In the genomic region with DNA sequence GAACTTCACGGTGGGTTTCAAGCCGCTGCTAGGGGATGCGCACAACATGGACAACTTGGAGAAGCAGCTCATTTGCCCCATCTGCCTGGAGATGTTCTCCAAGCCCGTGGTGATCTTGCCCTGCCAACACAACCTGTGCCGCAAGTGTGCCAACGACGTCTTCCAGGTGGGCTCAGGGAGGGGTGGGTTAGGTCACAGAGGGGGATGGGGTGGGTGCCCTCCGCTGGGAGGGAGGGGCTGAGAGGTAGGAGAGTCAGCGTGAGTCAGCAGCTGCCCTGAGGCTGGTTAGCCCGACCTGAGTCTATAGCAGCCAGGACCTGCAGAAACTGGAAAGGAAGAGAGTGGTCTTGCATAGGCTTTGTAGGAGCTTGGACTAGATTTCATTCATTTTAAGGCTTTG, we compare ENCODE assay signal across 29 mouse cellular contexts. TPM values are rescaled to one million over a fixed set of nuclear protein-coding genes. Genes with fewer than 3 reads are reported as not detected.
DNase-seq lines count a peak whose midpoint lies in the region; ATAC-seq lines count a peak whose summit lies in the region.
"Had no signal": no experiment of that assay in that cellular context is flagged by ENCODE, and none has a peak within 500 bp of the region (broad histone marks: within the 10 kb centered on the region; RNA-seq: fewer than 3 reads in every experiment).

No protein-coding gene starts in this region.

- intact Hi-C loops in gastrocnemius, postnatal 14 days (cut with DNase I; ENCODE audit: low total_unique reads) = no loop called here
- intact Hi-C loops in gastrocnemius, postnatal 36 days (cut with DNase I) = no loop called here

- WGBS in heart, embryonic 13.5 days = 18% methylated on average over 10 of the region's 10 CpGs
- 31% methylated on average over 10 of the region's 10 CpGs for WGBS in hindbrain, embryonic 14.5 days

- no peaks in the 10 kb centered on the region for H3K9me3 ChIP-seq in heart, embryonic 13.5 days
- no peaks in the 10 kb centered on the region for H3K9me3 ChIP-seq in hindbrain, embryonic 14.5 days (ENCODE audit: control insufficient read depth, low read length)
- H3K9me3 ChIP-seq: embryonic facial prominence, embryonic 10.5 days had no signal

- H3K4me1 ChIP-seq in heart, embryonic 13.5 days = peaks cover 6% of the 10 kb centered on the region; the same call in 1 of the 2 replicates
- H3K4me1 ChIP-seq in hindbrain, embryonic 14.5 days (replicated peaks; ENCODE audit: control insufficient read depth, insufficient read depth, low read length) = no peaks in the 10 kb centered on the region

- H3K36me3 ChIP-seq in heart, embryonic 13.5 days = no peaks in the 10 kb centered on the region
- H3K36me3 ChIP-seq in hindbrain, embryonic 14.5 days (replicated peaks; ENCODE audit: control insufficient read depth, insufficient read depth) = no peaks in the 10 kb centered on the region
- H3K36me3 ChIP-seq: embryonic facial prominence, embryonic 10.5 days had no signal

- peaks cover 4% of the 10 kb centered on the region; the same call in 1 of the 2 replicates for H3K27me3 ChIP-seq in heart, embryonic 13.5 days (replicated peaks)
- H3K27me3 ChIP-seq in hindbrain, embryonic 14.5 days (ENCODE audit: control insufficient read depth, insufficient read depth, low read length) = no peaks in the 10 kb centered on the region

- H3K9ac ChIP-seq in heart, embryonic 13.5 days = peak overlapping the region; percentile 73
- H3K9ac ChIP-seq in hindbrain, embryonic 14.5 days = no peak overlapping the region
- H3K9ac ChIP-seq: liver, postnatal 0 days had no signal

- H3K4me3 ChIP-seq in heart, embryonic 13.5 days = peak overlapping the region; percentile 42
- no peak overlapping the region for H3K4me3 ChIP-seq in hindbrain, embryonic 14.5 days (replicated peaks; ENCODE audit: low read length)
- H3K4me3 ChIP-seq: embryonic facial prominence, embryonic 10.5 days; megakaryocyte, embryonic 14.5 days had no signal

- ATAC-seq in heart, embryonic 13.5 days (ENCODE audit: extremely low read depth, insufficient number of reproducible peaks, low FRiP score, low TSS enrichment) = no peak
- ATAC-seq in hindbrain, embryonic 14.5 days (ENCODE audit: low FRiP score) = no peak
- ATAC-seq: activated CD4-positive, CD25-positive, alpha-beta regulatory T cell, adult 4 months; liver, postnatal 0 days had no signal

- DNase-seq in gastrocnemius, postnatal 14 days = peak; percentile 20
- DNase-seq in gastrocnemius, postnatal 36 days = no peak
- no peak for DNase-seq in heart, adult 9 months (ENCODE audit: low spot score in 2 of 2)
- peak; percentile 65 for DNase-seq in ZHBTc4 (ENCODE audit: low read depth, low spot score)
- no peak for DNase-seq in ovary, postnatal 14 days (ENCODE audit: low spot score)
- DNase-seq in hindbrain, embryonic 14.5 days (ENCODE audit: low spot score) = no peak
- DNase-seq: adrenal gland, postnatal 10 days; cerebellum, adult 9-10 months; kidney, adult 2 months; kidney, postnatal 14 days; liver, postnatal 0 days; lung, postnatal 14 days; midbrain, embryonic 14.5 days; spleen, adult 18-20 months; thymus, adult 18-20 months had no signal

- peak overlapping the region; percentile 75 for H3K27ac ChIP-seq in heart, embryonic 13.5 days (replicated peaks)
- no peak overlapping the region for H3K27ac ChIP-seq in hindbrain, embryonic 14.5 days
- H3K27ac ChIP-seq: embryonic facial prominence, embryonic 10.5 days had no signal

- peak overlapping the region; percentile 63 for H3K4me2 ChIP-seq in heart, embryonic 13.5 days
- H3K4me2 ChIP-seq in hindbrain, embryonic 14.5 days (replicated peaks) = no peak overlapping the region

RNA-seq across cellular contexts. Expression of gene Trim54, which starts 0.4 kb away (rescaled TPM):
- 100 to 1,000 TPM; 190 to 215 TPM for total RNA-seq in gastrocnemius, postnatal 14 days (2021)
- total RNA-seq in gastrocnemius, postnatal 36 days (2021) = 100 to 1,000 TPM; 349 to 367 TPM
- 10.7 and 13.9 TPM in 2 replicates for polyA plus RNA-seq in heart, embryonic 13.5 days (2015; fragmentation: Nextera tagmentation; extraction: Ambion mirVana)
- not detected in 2 replicates for polyA plus RNA-seq in hindbrain, embryonic 14.5 days (2014; fragmentation: Nextera tagmentation; extraction: Ambion mirVana)
- total RNA-seq: CH12.LX; common myeloid progenitor, adult 5-6 weeks; layer of hippocampus, adult 8-10 months had no signal
- polyA plus RNA-seq: activated CD4-positive, CD25-positive, alpha-beta regulatory T cell, adult 4 months; embryonic facial prominence, embryonic 10.5 days; forebrain, embryonic 11.5 days; hindbrain, embryonic 11.5 days; liver, adult 2 months; midbrain, embryonic 14.5 days; neural tube, embryonic 14.5 days had no signal

RNA-seq across cellular contexts. Expression of gene Slc30a3, which starts 8.9 kb away (rescaled TPM):
- under 1 TPM in 1 of 2 experiments, not detected in 1; 0.10 TPM for total RNA-seq in gastrocnemius, postnatal 14 days (2021)
- not detected for total RNA-seq in gastrocnemius, postnatal 36 days (2021)
- 0.21 and 0.69 TPM in 2 replicates for polyA plus RNA-seq in heart, embryonic 13.5 days (2015; fragmentation: Nextera tagmentation; extraction: Ambion mirVana)
- 34.8 and 35.7 TPM in 2 replicates for polyA plus RNA-seq in hindbrain, embryonic 14.5 days (2014; fragmentation: Nextera tagmentation; extraction: Ambion mirVana)
- total RNA-seq: CH12.LX; common myeloid progenitor, adult 5-6 weeks; gastrocnemius, postnatal 4 days had no signal
- polyA plus RNA-seq: activated CD4-positive, CD25-positive, alpha-beta regulatory T cell, adult 4 months had no signal

RNA-seq across cellular contexts. Expression of gene Dnajc5g, which starts 10.8 kb away (rescaled TPM):
- not detected for total RNA-seq in gastrocnemius, postnatal 14 days (2021)
- not detected for total RNA-seq in gastrocnemius, postnatal 36 days (2021)
- polyA plus RNA-seq in heart, embryonic 13.5 days (2015; fragmentation: Nextera tagmentation; extraction: Ambion mirVana) = not detected in 2 replicates
- polyA plus RNA-seq in hindbrain, embryonic 14.5 days (2014; fragmentation: Nextera tagmentation; extraction: Ambion mirVana) = not detected in 2 replicates
- total RNA-seq: adrenal gland, postnatal 10 days; CH12.LX; common myeloid progenitor, adult 5-6 weeks; gastrocnemius, postnatal 4 days; layer of hippocampus, adult 8-10 months; left cerebral cortex, adult 18-20 months; left cerebral cortex, postnatal 36 days; liver, adult 2 months had no signal
- polyA plus RNA-seq: embryonic facial prominence, embryonic 10.5 days; forebrain, embryonic 11.5 days; hindbrain, embryonic 11.5 days; kidney, adult 2 months; liver, adult 2 months; liver, postnatal 0 days; midbrain, embryonic 14.5 days; neural tube, embryonic 14.5 days had no signal

RNA-seq across cellular contexts. Expression of gene Ucn, which starts 21.7 kb away (rescaled TPM):
- not detected for total RNA-seq in gastrocnemius, postnatal 14 days (2021)
- total RNA-seq in gastrocnemius, postnatal 36 days (2021) = not detected
- polyA plus RNA-seq in heart, embryonic 13.5 days (2015; fragmentation: Nextera tagmentation; extraction: Ambion mirVana) = 0.45 TPM in 1 of 2 replicates, not detected in the other
- polyA plus RNA-seq in hindbrain, embryonic 14.5 days (2014; fragmentation: Nextera tagmentation; extraction: Ambion mirVana) = not detected in 2 replicates
- total RNA-seq: adrenal gland, postnatal 10 days; CH12.LX; common myeloid progenitor, adult 5-6 weeks; layer of hippocampus, adult 8-10 months; liver, adult 2 months had no signal
- polyA plus RNA-seq: activated CD4-positive, CD25-positive, alpha-beta regulatory T cell, adult 4 months; embryonic facial prominence, embryonic 10.5 days; forebrain, embryonic 11.5 days; hindbrain, embryonic 11.5 days; kidney, adult 2 months; liver, adult 2 months; liver, postnatal 0 days; midbrain, embryonic 14.5 days; neural tube, embryonic 14.5 days had no signal

RNA-seq across cellular contexts. Expression of gene Mpv17, which starts 37.1 kb away (rescaled TPM):
- total RNA-seq in gastrocnemius, postnatal 14 days (2021) = 10 to 100 TPM; 33.9 to 37.3 TPM
- total RNA-seq in gastrocnemius, postnatal 36 days (2021) = 10 to 100 TPM; 19.1 to 23.9 TPM
- 68.0 and 89.4 TPM in 2 replicates for polyA plus RNA-seq in heart, embryonic 13.5 days (2015; fragmentation: Nextera tagmentation; extraction: Ambion mirVana)
- polyA plus RNA-seq in hindbrain, embryonic 14.5 days (2014; fragmentation: Nextera tagmentation; extraction: Ambion mirVana) = 49.5 and 50.3 TPM in 2 replicates

Comparison
In these comparisons a context has a peak if more than half of its experiments do, and no peak if none do; other contexts are left out.
1. DNase-seq: peak in gastrocnemius, postnatal 14 days (single experiment) and ZHBTc4 (single experiment); none in gastrocnemius, postnatal 36 days (0 of 2), heart, adult 9 months (0 of 2), ovary, postnatal 14 days (single experiment) and hindbrain, embryonic 14.5 days (single experiment).